In genomic region chr9:69764586-69765482, GRCm38 (mm10) we compare ENCODE assay signal across 15 mouse cellular contexts. TPM values are rescaled to one million over a fixed set of nuclear protein-coding genes. Genes with fewer than 3 reads are reported as not detected.
DNase-seq lines count a peak whose midpoint lies in the region; ATAC-seq lines count a peak whose summit lies in the region.
"Had no signal": no experiment of that assay in that cellular context is flagged by ENCODE, and none has a peak within 500 bp of the region (broad histone marks: within the 10 kb centered on the region; RNA-seq: fewer than 3 reads in every experiment).

No protein-coding gene starts in this region.

- no peak for ATAC-seq in kidney, embryonic 14.5 days (ENCODE audit: low FRiP score, low TSS enrichment)
- no peak for ATAC-seq in hindbrain, embryonic 16.5 days
- ATAC-seq in neural tube, embryonic 12.5 days (ENCODE audit: low FRiP score, low read depth) = peak; percentile 21; the same call in 1 of the 2 replicates

- peak overlapping the region; percentile 3; the same call in 1 of the 2 replicates for H3K4me3 ChIP-seq in kidney, embryonic 14.5 days (ENCODE audit: low read length)
- peak overlapping the region; percentile 12 for H3K4me3 ChIP-seq in hindbrain, embryonic 16.5 days (ENCODE audit: low read length)
- no peak overlapping the region for H3K4me3 ChIP-seq in neural tube, embryonic 12.5 days
- H3K4me3 ChIP-seq: erythroblast, embryonic 14.5 days; heart, embryonic 12.5 days; liver, embryonic 15.5 days had no signal

- no peak overlapping the region for H3K9ac ChIP-seq in kidney, embryonic 14.5 days (ENCODE audit: low read depth, low read length)
- H3K9ac ChIP-seq in hindbrain, embryonic 16.5 days (ENCODE audit: low read depth, low read length) = peak overlapping the region; percentile 13; the same call in 1 of the 2 replicates
- H3K9ac ChIP-seq in neural tube, embryonic 12.5 days = no peak overlapping the region
- H3K9ac ChIP-seq: heart, embryonic 12.5 days; liver, embryonic 15.5 days had no signal

- H3K4me2 ChIP-seq in kidney, embryonic 14.5 days (replicated peaks; ENCODE audit: low read depth, low read length) = no peak overlapping the region
- H3K4me2 ChIP-seq in hindbrain, embryonic 16.5 days (ENCODE audit: low read length) = peak overlapping the region; percentile 41
- peak overlapping the region; percentile 71 for H3K4me2 ChIP-seq in neural tube, embryonic 12.5 days (replicated peaks)
- H3K4me2 ChIP-seq: heart, embryonic 12.5 days; liver, embryonic 15.5 days had no signal

- no peak for DNase-seq in kidney, postnatal 10 days
- peak; percentile 52 for DNase-seq in embryo, embryonic 10.5 days (ENCODE audit: low spot score)
- no peak for DNase-seq in T-cell, adult 2 months (ENCODE audit: low spot score)
- DNase-seq in heart, postnatal 25 days (ENCODE audit: low spot score) = no peak
- DNase-seq in gastrocnemius, postnatal 25 days = no peak
- DNase-seq: adrenal gland, adult 8-10 months; cerebellum, adult 8-10 months; right cerebral cortex, postnatal 4 days had no signal

- H3K4me1 ChIP-seq in kidney, embryonic 14.5 days (ENCODE audit: control insufficient read depth, insufficient read depth, low read length) = no peaks in the 10 kb centered on the region
- H3K4me1 ChIP-seq in hindbrain, embryonic 16.5 days (ENCODE audit: control insufficient read depth, insufficient read depth, low read depth, low read length) = peaks cover 4% of the 10 kb centered on the region
- H3K4me1 ChIP-seq in neural tube, embryonic 12.5 days = peaks cover 57% of the 10 kb centered on the region
- H3K4me1 ChIP-seq: liver, embryonic 15.5 days had no signal

- intact Hi-C loops in heart, postnatal 25 days (cut with DNase I) = no loop called here

- H3K27me3 ChIP-seq in kidney, embryonic 14.5 days (ENCODE audit: control insufficient read depth, insufficient read depth, low read length) = peaks cover 94% of the 10 kb centered on the region
- H3K27me3 ChIP-seq in hindbrain, embryonic 16.5 days (replicated peaks; ENCODE audit: control insufficient read depth, insufficient read depth, low read length) = peaks cover 54% of the 10 kb centered on the region
- H3K27me3 ChIP-seq in neural tube, embryonic 12.5 days (replicated peaks) = peaks cover 74% of the 10 kb centered on the region

- no peak overlapping the region for H3K27ac ChIP-seq in kidney, embryonic 14.5 days (ENCODE audit: low read depth, low read length)
- no peak overlapping the region for H3K27ac ChIP-seq in hindbrain, embryonic 16.5 days (ENCODE audit: low read depth, low read length)
- H3K27ac ChIP-seq in neural tube, embryonic 12.5 days = 0 out of 2 replicates have a peak overlapping the region, but pooled peaks have one; percentile 16
- H3K27ac ChIP-seq: liver, embryonic 15.5 days had no signal

- no peaks in the 10 kb centered on the region for H3K36me3 ChIP-seq in kidney, embryonic 14.5 days (ENCODE audit: control insufficient read depth, insufficient read depth, low read length)
- no peaks in the 10 kb centered on the region for H3K36me3 ChIP-seq in hindbrain, embryonic 16.5 days (ENCODE audit: control insufficient read depth, insufficient read depth, low read length)
- no peaks in the 10 kb centered on the region for H3K36me3 ChIP-seq in neural tube, embryonic 12.5 days
- H3K36me3 ChIP-seq: heart, embryonic 12.5 days; liver, embryonic 15.5 days had no signal

- 1% methylated on average over 42 of the region's 42 CpGs for WGBS in kidney, embryonic 14.5 days
- WGBS in hindbrain, embryonic 16.5 days = 2% methylated on average over 42 of the region's 42 CpGs
- WGBS in neural tube, embryonic 12.5 days = under 1% methylated on average over 42 of the region's 42 CpGs

- H3K9me3 ChIP-seq in kidney, embryonic 14.5 days (ENCODE audit: control insufficient read depth, low read length) = no peaks in the 10 kb centered on the region
- no peaks in the 10 kb centered on the region for H3K9me3 ChIP-seq in hindbrain, embryonic 16.5 days (ENCODE audit: control insufficient read depth, low read length)
- no peaks in the 10 kb centered on the region for H3K9me3 ChIP-seq in neural tube, embryonic 12.5 days
- H3K9me3 ChIP-seq: heart, embryonic 12.5 days; liver, embryonic 15.5 days had no signal

RNA-seq across cellular contexts. Expression of gene Foxb1, which starts 4.1 kb away (rescaled TPM):
- 0.07 TPM in 2 replicates for polyA plus RNA-seq in kidney, embryonic 14.5 days (2014; fragmentation: Nextera tagmentation; extraction: Ambion mirVana)
- polyA plus RNA-seq in hindbrain, embryonic 16.5 days (2015; fragmentation: Nextera tagmentation; extraction: Ambion mirVana) = 6.9 TPM in 2 replicates
- polyA plus RNA-seq in neural tube, embryonic 12.5 days (2016; fragmentation: Nextera tagmentation; extraction: Ambion mirVana) = 8.5 and 9.7 TPM in 2 replicates
- not detected for total RNA-seq in heart, postnatal 25 days (2021)
- not detected for total RNA-seq in gastrocnemius, postnatal 25 days (2021)
- total RNA-seq: adrenal gland, adult 8-10 months; layer of hippocampus, postnatal 25 days had no signal
- polyA plus RNA-seq: erythroblast, embryonic 14.5 days; heart, embryonic 12.5 days; liver, embryonic 15.5 days had no signal
